Mouse (Mus musculus): ENCODE measurements at regions not wholly inside any gene's neighbourhood (a gene's known extent, or its start where the extent isn't known, plus 50 kb on each side); places are given as distances from the start of the nearest gene placed in this dataset.

DNA sequence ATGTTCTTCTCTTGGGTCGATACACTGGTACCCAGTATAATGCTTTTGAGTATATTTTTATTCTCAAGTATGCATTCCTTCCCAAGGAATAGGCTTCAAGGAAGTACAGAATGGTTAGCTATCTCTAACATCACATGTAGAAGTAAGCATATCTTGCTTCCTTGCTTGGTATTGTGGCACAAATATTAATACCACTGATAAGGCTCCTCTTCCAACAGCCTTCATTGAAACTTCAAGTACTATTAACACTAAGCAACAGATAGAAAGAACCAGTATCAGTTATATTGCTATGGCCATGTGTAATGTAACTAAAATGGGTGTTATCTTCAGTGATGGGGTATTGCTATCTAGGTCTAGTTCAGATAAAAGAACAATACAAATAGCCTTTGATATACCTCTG, 316.9 kb upstream of the Cdh9 start:
- TF ChIP-seq CTCF (IDR thresholded peaks at IDR 0.05; ENCODE audit: low read depth), result no peak
- no peak for TF ChIP-seq EP300 (IDR thresholded peaks at IDR 0.05; ENCODE audit: low read depth)

Measured in liver, embryonic 14.5 days (tissue).